Mouse (Mus musculus) ES-E14 (cell line): ENCODE results near the gene Oxsr1.

Experiments
- MAFK ChIP-seq: IDR thresholded peaks from 2 replicates; pipeline ENCODE4 v1.6.1; 2014; ENCODE audit warnings: mild to moderate bottlenecking, low read depth, low read length, inconsistent platforms; ENCODE audit not compliant: insufficient read depth
- ZC3H11A ChIP-seq: IDR thresholded peaks from 2 replicates; pipeline ENCODE4 v1.6.1; 2012; ENCODE audit warnings: low read depth, mild to moderate bottlenecking, inconsistent platforms, low read length, borderline replicate concordance

DNA sequence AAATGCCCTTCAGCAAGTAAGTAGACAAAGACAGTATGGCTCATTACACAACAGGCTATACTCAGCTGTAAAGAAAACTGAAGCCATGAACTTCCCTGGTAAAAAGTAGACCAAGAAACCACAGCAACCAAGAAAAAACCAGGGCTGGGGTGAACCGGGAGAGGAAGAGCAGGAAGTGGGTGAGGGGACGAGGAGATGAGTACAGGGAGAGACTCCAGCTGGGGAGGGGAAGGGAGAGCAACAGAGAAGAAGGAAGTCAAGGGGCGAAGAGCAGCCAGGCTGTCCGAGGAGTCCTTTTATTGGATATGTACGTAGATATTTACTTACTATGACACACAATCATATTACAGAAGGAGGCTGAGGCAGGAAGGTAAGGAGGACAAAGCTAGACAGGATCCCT lies 74.2 kb downstream of the Oxsr1 start:
- no peak for TF ChIP-seq MAFK
- TF ChIP-seq ZC3H11A, result no peak
